Mouse (Mus musculus): ENCODE measurements around the gene 9830107B12Rik. TPM values are rescaled to one million over a fixed set of nuclear protein-coding genes. Genes with fewer than 3 reads are reported as not detected.

9830107B12Rik gene
- polyA plus RNA-seq, 1 experiment from 2014 or later = not detected

DNA sequence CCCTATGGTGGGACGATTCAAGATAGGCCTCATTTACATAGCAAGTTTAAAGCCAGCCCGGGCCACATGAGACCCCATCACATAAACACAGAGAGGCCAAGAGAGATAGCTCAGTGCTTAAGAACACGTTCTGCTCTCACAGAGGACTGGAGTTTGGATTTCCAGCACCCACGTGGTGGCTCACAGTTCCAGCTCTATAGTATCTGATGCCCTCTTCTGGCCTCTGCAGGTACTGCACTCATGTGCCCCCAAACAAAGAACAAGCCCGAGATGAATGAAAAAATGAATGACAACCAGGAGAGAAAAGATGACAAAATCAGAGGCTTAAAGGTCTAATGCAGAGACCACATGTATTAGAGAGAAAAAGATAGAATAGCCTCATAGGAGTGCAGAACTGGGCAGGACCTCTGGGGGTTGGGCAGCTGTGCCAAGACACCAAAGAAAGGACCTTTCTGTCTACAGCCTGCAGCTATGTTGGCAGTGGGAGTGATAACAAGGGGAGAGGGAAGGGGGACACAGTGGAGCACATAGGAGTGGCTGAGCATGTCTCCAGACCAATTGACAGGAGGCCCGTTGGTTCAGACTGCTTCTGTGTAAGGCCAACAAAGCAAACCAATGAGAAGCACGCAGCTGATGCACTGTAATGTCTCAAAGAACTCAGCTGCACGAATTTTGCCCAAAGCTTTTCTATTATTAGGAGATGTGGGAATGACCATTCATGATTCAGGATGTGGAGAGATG, 35.4 kb downstream of the 9830107B12Rik start:
- H3K36me3 ChIP-seq (ENCODE audit: control insufficient read depth, insufficient read depth, low read length) = no peaks in the 10 kb centered on the region
- no peaks in the 10 kb centered on the region for H3K9me3 ChIP-seq (ENCODE audit: control insufficient read depth, low read depth, low read length)
- no peaks in the 10 kb centered on the region for H3K27me3 ChIP-seq (ENCODE audit: control insufficient read depth, insufficient read depth, low read length)
- WGBS = 44% methylated on average over 8 of the region's 8 CpGs
- no peak overlapping the region for H3K4me2 ChIP-seq (replicated peaks; ENCODE audit: low read depth, low read length)
- H3K9ac ChIP-seq (replicated peaks; ENCODE audit: low read depth, low read length) = no peak overlapping the region
- no peaks in the 10 kb centered on the region for H3K4me1 ChIP-seq (ENCODE audit: control insufficient read depth, insufficient read depth, low read length)
- H3K4me3 ChIP-seq (ENCODE audit: low read depth, low read length) = no peak overlapping the region
- ATAC-seq (ENCODE audit: insufficient number of reproducible peaks, insufficient read depth, low FRiP score, low read depth) = no peak
- no peak overlapping the region for H3K27ac ChIP-seq (ENCODE audit: low read length)

DNA sequence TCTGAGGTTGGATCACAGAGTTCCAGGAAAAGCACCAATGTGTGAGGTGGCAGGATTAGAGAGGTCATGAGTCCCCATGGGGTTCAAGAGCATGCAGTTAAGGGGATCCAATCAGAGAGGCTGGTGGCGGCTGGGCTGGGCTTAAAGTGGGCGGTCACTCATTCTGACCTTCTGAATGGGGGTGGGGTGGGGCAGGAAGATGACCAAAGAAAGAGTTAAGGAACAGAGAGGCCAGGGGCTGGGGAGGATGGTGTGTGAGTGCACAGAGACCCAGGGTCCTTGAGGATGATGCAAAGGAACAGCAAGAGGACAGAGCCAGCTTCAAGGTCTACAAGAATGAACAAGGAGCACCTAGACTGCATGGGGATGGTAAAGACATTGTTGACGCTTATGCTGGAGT, 37.5 kb downstream of the 9830107B12Rik start:
- 78% methylated on average over 3 of the region's 3 CpGs for WGBS
- no peaks in the 10 kb centered on the region for H3K27me3 ChIP-seq (ENCODE audit: control insufficient read depth, insufficient read depth, low read length)
- no peaks in the 10 kb centered on the region for H3K36me3 ChIP-seq (ENCODE audit: control insufficient read depth, insufficient read depth, low read length)
- H3K9ac ChIP-seq (replicated peaks; ENCODE audit: low read depth, low read length) = no peak overlapping the region
- H3K4me2 ChIP-seq (replicated peaks; ENCODE audit: low read depth, low read length) = no peak overlapping the region
- H3K4me1 ChIP-seq (ENCODE audit: control insufficient read depth, insufficient read depth, low read length) = no peaks in the 10 kb centered on the region
- no peaks in the 10 kb centered on the region for H3K9me3 ChIP-seq (ENCODE audit: control insufficient read depth, low read depth, low read length)
- H3K27ac ChIP-seq (ENCODE audit: low read length) = no peak overlapping the region
- no peak overlapping the region for H3K4me3 ChIP-seq (ENCODE audit: low read depth, low read length)
- no peak for ATAC-seq (ENCODE audit: insufficient number of reproducible peaks, insufficient read depth, low FRiP score, low read depth)

DNA sequence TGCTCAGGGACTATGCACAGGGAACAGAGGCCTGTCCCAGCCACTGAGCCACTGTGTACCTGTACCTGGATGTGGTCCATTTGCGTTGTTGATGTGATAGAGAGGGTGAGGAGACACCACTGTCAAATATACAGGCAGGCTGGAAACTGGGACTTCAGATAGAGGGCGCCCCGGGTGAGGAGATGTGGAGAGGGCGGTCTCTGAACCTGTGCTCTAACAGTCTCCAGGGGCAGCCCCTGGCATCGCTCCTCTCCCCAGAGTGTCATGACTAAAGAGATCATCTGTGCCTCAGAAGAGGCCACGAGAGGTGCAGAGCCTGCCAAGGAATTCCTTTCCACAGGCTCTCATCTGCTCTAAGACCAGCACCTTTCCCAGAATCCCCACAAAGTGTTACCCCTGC, 38.2 kb downstream of the 9830107B12Rik start:
- Histone ChIP-seq H3K9me3 (ENCODE audit: control insufficient read depth, low read depth, low read length) (no peaks in the 10 kb centered on the region), H3K27me3 (ENCODE audit: control insufficient read depth, insufficient read depth, low read length) (no peaks in the 10 kb centered on the region), H3K4me2 (replicated peaks; ENCODE audit: low read depth, low read length) (no peak overlapping the region), H3K4me1 (ENCODE audit: control insufficient read depth, insufficient read depth, low read length) (no peaks in the 10 kb centered on the region), H3K27ac (ENCODE audit: low read length) (no peak overlapping the region), H3K9ac (replicated peaks; ENCODE audit: low read depth, low read length) (no peak overlapping the region), H3K4me3 (ENCODE audit: low read depth, low read length) (no peak overlapping the region), H3K36me3 (ENCODE audit: control insufficient read depth, insufficient read depth, low read length) (no peaks in the 10 kb centered on the region)
- no peak for ATAC-seq (ENCODE audit: insufficient number of reproducible peaks, insufficient read depth, low FRiP score, low read depth)
- WGBS = 62% methylated on average over 6 of the region's 6 CpGs

DNA sequence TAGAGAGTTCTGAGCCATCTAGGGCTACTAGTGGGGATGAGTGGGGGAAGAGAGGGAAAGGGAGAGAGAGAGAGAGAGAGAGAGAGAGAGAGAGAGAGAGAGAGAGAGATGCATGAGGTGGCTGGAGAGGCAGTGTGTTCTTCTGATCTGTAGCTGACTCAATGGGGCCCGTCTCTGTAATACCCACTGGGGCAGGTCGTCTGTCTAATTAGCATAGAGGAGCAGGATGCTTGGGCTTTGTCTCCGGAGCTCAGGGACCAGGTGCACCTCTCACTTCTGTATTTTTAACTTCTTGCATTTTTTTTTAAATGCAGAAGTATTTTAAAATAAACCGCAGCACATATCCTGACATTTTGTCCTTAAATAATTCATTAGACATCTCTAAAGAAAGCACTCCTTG, 38.7 kb downstream of the 9830107B12Rik start:
- WGBS = 53% methylated on average over 4 of the region's 4 CpGs
- Histone ChIP-seq H3K9me3 (ENCODE audit: control insufficient read depth, low read depth, low read length) (no peaks in the 10 kb centered on the region), H3K4me2 (replicated peaks; ENCODE audit: low read depth, low read length) (no peak overlapping the region), H3K36me3 (ENCODE audit: control insufficient read depth, insufficient read depth, low read length) (no peaks in the 10 kb centered on the region), H3K27ac (ENCODE audit: low read length) (no peak overlapping the region), H3K4me1 (ENCODE audit: control insufficient read depth, insufficient read depth, low read length) (no peaks in the 10 kb centered on the region), H3K27me3 (ENCODE audit: control insufficient read depth, insufficient read depth, low read length) (no peaks in the 10 kb centered on the region), H3K9ac (replicated peaks; ENCODE audit: low read depth, low read length) (no peak overlapping the region), H3K4me3 (ENCODE audit: low read depth, low read length) (no peak overlapping the region)
- no peak for ATAC-seq (ENCODE audit: insufficient number of reproducible peaks, insufficient read depth, low FRiP score, low read depth)

DNA sequence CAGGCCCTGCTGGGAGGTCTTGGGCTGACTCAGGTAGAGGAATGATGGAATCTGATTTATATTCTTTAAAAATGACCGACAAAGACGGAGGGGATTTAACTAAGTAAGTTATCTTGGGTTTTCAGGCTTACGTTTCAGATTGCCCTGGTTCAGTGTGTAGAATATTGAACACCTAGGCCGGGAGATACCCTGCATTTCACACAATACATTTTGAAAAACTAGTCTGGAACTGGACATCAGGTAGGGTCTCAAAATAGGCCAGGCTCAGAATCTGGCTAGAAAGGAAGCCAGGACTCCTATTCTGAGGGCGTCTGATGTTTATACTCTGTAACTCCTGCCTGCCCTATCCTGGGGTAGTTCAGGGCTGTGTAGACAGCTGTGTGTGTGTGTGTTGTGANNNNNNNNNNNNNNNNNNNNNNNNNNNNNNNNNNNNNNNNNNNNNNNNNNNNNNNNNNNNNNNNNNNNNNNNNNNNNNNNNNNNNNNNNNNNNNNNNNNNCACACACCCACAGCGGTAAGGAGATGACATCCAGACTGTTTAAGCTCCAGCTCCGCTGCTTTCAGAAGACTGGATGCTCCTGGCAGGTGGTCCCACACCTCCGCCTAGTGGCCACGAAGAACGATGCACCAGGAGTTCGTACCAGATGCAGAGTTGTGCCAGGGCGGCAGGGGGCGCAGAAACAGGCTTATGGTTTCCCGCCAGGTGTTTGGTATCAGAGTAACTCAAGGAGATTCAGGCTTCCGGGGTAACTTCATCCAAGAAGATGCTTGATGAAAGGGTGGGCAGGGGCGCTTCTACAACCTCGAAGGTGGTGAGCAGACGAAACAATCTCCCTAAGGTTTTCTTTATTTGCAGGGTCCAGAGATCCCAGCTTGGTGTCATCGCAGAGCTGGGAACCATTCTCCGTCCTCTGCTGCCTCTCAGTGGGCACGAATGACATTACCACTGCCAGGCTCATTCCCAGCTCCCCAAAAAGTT, 45.3 kb downstream of the 9830107B12Rik start:
- H3K4me2 ChIP-seq (replicated peaks; ENCODE audit: low read depth, low read length) = peak overlapping the region; percentile 44
- H3K9ac ChIP-seq (replicated peaks; ENCODE audit: low read depth, low read length) = no peak overlapping the region
- peaks cover 22% of the 10 kb centered on the region; the same call in 1 of the 2 replicates for H3K4me1 ChIP-seq (ENCODE audit: control insufficient read depth, insufficient read depth, low read length)
- H3K27ac ChIP-seq (ENCODE audit: low read length) = no peak overlapping the region
- no peaks in the 10 kb centered on the region for H3K36me3 ChIP-seq (ENCODE audit: control insufficient read depth, insufficient read depth, low read length)
- no peaks in the 10 kb centered on the region for H3K9me3 ChIP-seq (ENCODE audit: control insufficient read depth, low read depth, low read length)
- peak overlapping the region; percentile 20 for H3K4me3 ChIP-seq (ENCODE audit: low read depth, low read length)
- peak; percentile 54 for ATAC-seq (ENCODE audit: insufficient number of reproducible peaks, insufficient read depth, low FRiP score, low read depth)
- peaks cover 12% of the 10 kb centered on the region; the same call in 1 of the 2 replicates for H3K27me3 ChIP-seq (ENCODE audit: control insufficient read depth, insufficient read depth, low read length)
- WGBS = 10% methylated on average over 21 of the region's 21 CpGs

DNA sequence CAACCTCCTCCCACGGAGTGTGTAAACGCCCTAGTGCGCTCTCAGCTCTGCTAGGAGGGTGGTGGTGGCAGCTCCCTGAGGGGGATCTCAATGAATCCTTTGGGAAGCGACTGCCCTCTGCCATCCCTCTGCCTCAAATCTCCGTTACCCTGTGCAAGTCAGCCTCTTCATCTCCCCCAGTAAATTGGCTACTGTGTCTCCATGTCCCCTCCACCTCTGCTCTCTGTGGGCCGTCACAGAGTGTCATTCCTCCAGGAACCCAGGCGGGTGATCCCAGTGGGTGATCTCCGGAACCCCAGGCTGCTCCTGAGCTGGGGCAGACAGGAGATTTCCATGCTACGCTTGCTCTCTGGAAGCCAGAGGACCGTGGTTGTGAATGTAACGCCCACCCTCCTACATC, 46.8 kb downstream of the 9830107B12Rik start:
- Histone ChIP-seq H3K9ac (replicated peaks; ENCODE audit: low read depth, low read length) (no peak overlapping the region), H3K4me2 (replicated peaks; ENCODE audit: low read depth, low read length) (no peak overlapping the region), H3K9me3 (ENCODE audit: control insufficient read depth, low read depth, low read length) (no peaks in the 10 kb centered on the region), H3K27ac (ENCODE audit: low read length) (no peak overlapping the region), H3K36me3 (ENCODE audit: control insufficient read depth, insufficient read depth, low read length) (no peaks in the 10 kb centered on the region), H3K27me3 (ENCODE audit: control insufficient read depth, insufficient read depth, low read length) (peaks cover 12% of the 10 kb centered on the region; the same call in 1 of the 2 replicates), H3K4me3 (ENCODE audit: low read depth, low read length) (no peak overlapping the region), H3K4me1 (ENCODE audit: control insufficient read depth, insufficient read depth, low read length) (peaks cover 26% of the 10 kb centered on the region; the same call in 1 of the 2 replicates)
- 41% methylated on average over 11 of the region's 11 CpGs for WGBS
- no peak for ATAC-seq (ENCODE audit: insufficient number of reproducible peaks, insufficient read depth, low FRiP score, low read depth)

DNA sequence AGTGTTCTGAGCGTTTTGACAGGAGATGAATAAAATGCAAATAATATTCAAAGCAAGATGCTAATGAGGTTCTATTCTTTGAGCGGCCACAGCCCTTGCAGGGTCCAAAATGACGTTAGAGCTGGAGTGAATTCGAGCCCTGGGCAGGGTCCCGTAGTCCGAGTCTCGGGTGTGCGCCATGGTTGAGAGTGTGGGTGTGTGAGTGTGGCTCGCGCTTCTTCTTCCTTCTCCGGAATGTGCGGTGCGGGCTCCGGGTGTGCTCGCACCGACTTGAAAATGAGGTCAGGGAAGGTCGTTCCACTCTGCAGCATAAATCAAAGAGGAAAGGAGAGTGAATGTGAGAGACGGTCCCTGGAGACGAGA, 47.6 kb downstream of the 9830107B12Rik start:
- under 1% methylated on average over 19 of the region's 19 CpGs for WGBS
- H3K27me3 ChIP-seq (ENCODE audit: control insufficient read depth, insufficient read depth, low read length) = peaks cover 12% of the 10 kb centered on the region; the same call in 1 of the 2 replicates

DNA sequence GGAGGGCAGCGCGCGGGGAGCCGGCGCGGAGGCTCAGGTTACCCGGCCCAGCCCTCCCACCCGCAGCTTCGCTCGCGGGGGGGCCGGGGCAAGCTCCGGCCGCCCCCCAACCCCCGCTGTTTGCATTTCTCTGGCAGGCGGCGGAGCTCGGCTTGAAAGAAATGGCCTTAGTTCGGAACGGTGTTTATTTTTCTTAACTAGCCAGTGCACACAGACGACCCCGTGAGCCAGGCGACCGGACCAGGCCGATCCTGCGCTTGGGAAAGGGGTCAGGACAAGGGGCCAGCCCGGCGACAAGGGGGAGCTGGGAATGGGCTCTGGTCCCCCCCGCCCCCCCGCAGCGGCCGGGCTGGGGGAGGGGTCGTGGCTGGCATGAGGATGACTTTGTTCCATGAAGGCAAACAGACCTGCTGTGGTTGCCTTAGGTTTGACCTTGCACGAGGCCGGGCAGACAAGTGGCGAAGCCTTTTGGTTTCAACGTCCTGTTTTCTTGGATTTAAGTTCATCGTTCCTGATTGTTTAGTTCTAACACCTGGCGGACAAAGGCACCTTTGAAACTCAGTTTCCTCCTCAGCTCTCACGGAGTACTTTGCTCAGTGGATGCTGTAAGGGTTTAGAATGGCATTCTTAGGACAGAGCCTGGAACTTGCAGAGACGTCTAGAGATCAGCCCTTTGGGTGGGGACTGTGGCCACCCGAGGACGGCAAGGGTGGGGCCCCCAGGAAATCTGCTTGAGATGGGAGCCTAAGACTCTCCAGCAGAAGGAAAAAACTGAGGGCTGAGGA, 48.1 kb downstream of the 9830107B12Rik start:
- Histone ChIP-seq H3K27me3 (ENCODE audit: control insufficient read depth, insufficient read depth, low read length) (peaks cover 12% of the 10 kb centered on the region; the same call in 1 of the 2 replicates), H3K4me2 (replicated peaks; ENCODE audit: low read depth, low read length) (peak overlapping the region; percentile 66), H3K4me3 (ENCODE audit: low read depth, low read length) (peak overlapping the region; percentile 27), H3K9ac (replicated peaks; ENCODE audit: low read depth, low read length) (no peak overlapping the region; the same call in 1 of the 2 replicates), H3K4me1 (ENCODE audit: control insufficient read depth, insufficient read depth, low read length) (peaks cover 26% of the 10 kb centered on the region; the same call in 1 of the 2 replicates), H3K36me3 (ENCODE audit: control insufficient read depth, insufficient read depth, low read length) (no peaks in the 10 kb centered on the region), H3K27ac (ENCODE audit: low read length) (no peak overlapping the region), H3K9me3 (ENCODE audit: control insufficient read depth, low read depth, low read length) (peaks cover 4% of the 10 kb centered on the region; the same call in 1 of the 2 replicates)
- ATAC-seq (ENCODE audit: insufficient number of reproducible peaks, insufficient read depth, low FRiP score, low read depth) = peak; percentile 24
- under 1% methylated on average over 42 of the region's 43 CpGs for WGBS

More for the DNA sequence above, 47.6 kb downstream of the 9830107B12Rik start:
- Histone ChIP-seq H3K9ac (replicated peaks; ENCODE audit: low read depth, low read length) (no peak overlapping the region), H3K4me2 (replicated peaks; ENCODE audit: low read depth, low read length) (peak overlapping the region; percentile 66), H3K36me3 (ENCODE audit: control insufficient read depth, insufficient read depth, low read length) (no peaks in the 10 kb centered on the region), H3K27ac (ENCODE audit: low read length) (no peak overlapping the region), H3K9me3 (ENCODE audit: control insufficient read depth, low read depth, low read length) (peaks cover 2% of the 10 kb centered on the region; the same call in 1 of the 2 replicates), H3K4me3 (ENCODE audit: low read depth, low read length) (peak overlapping the region; percentile 27; the same call in 1 of the 2 replicates), H3K4me1 (ENCODE audit: control insufficient read depth, insufficient read depth, low read length) (peaks cover 26% of the 10 kb centered on the region; the same call in 1 of the 2 replicates)
- ATAC-seq (ENCODE audit: insufficient number of reproducible peaks, insufficient read depth, low FRiP score, low read depth) = no peak

Data from stomach, embryonic 14.5 days (tissue).